9 mouse cellular contexts compared by ENCODE assay signal in genomic region chr2:38100289-38100688, GRCm38 (mm10).
DNase-seq lines count a peak whose midpoint lies in the region; ATAC-seq and TF ChIP-seq lines count a peak whose summit lies in the region.
"Had no signal": no experiment of that assay in that cellular context is flagged by ENCODE, and none has a peak within 500 bp of the region (broad histone marks: within the 10 kb centered on the region; RNA-seq: fewer than 3 reads in every experiment).

No protein-coding gene starts in this region.

- no peak overlapping the region for H3K4me3 ChIP-seq in hindbrain, embryonic 16.5 days (ENCODE audit: low read length)
- H3K4me3 ChIP-seq in hindbrain, embryonic 11.5 days (ENCODE audit: low read depth, low read length), result no peak overlapping the region
- H3K4me3 ChIP-seq in forebrain, embryonic 13.5 days, result no peak overlapping the region
- H3K4me3 ChIP-seq in midbrain, embryonic 12.5 days, result no peak overlapping the region
- no peak overlapping the region for H3K4me3 ChIP-seq in lung, postnatal 0 days (ENCODE audit: low read depth, low read length)

- H3K9me3 ChIP-seq in hindbrain, embryonic 16.5 days (ENCODE audit: control insufficient read depth, low read length), result no peaks in the 10 kb centered on the region
- H3K9me3 ChIP-seq in hindbrain, embryonic 11.5 days (ENCODE audit: control insufficient read depth, low read length), result no peaks in the 10 kb centered on the region
- no peaks in the 10 kb centered on the region for H3K9me3 ChIP-seq in forebrain, embryonic 13.5 days (replicated peaks)
- no peaks in the 10 kb centered on the region for H3K9me3 ChIP-seq in midbrain, embryonic 12.5 days
- no peaks in the 10 kb centered on the region for H3K9me3 ChIP-seq in lung, postnatal 0 days (ENCODE audit: low read length)

- 0 out of 2 replicates have a peak overlapping the region, but pooled peaks have one; percentile 2 for H3K9ac ChIP-seq in hindbrain, embryonic 16.5 days (ENCODE audit: low read depth, low read length)
- no peak overlapping the region for H3K9ac ChIP-seq in hindbrain, embryonic 11.5 days (ENCODE audit: low read depth, low read length)
- peak overlapping the region; percentile 43 for H3K9ac ChIP-seq in forebrain, embryonic 13.5 days
- H3K9ac ChIP-seq in midbrain, embryonic 12.5 days (replicated peaks), result no peak overlapping the region
- H3K9ac ChIP-seq in lung, postnatal 0 days (replicated peaks; ENCODE audit: low read depth), result no peak overlapping the region

- no peak for DNase-seq in hindbrain, embryonic 11.5 days (ENCODE audit: low spot score)
- peak; percentile 33 for DNase-seq in cerebellum, adult 9-10 months
- DNase-seq in right cerebral cortex, adult 2 months (ENCODE audit: low spot score in 2 of 2), result no peak
- no peak for DNase-seq in lung, postnatal 0 days (ENCODE audit: low spot score)
- DNase-seq in heart, postnatal 4 days, result no peak
- DNase-seq: thymus, postnatal 25 days had no signal

- ATAC-seq in hindbrain, embryonic 16.5 days, result peak; percentile 54; the same call in 1 of the 2 replicates
- no peak for ATAC-seq in hindbrain, embryonic 11.5 days (ENCODE audit: low FRiP score)
- ATAC-seq in forebrain, embryonic 13.5 days, result no peak
- ATAC-seq in midbrain, embryonic 12.5 days (ENCODE audit: low FRiP score, low read depth), result no peak
- no peak for ATAC-seq in lung, postnatal 0 days

- no peaks in the 10 kb centered on the region for H3K27me3 ChIP-seq in hindbrain, embryonic 16.5 days (replicated peaks; ENCODE audit: control insufficient read depth, insufficient read depth, low read length)
- H3K27me3 ChIP-seq in hindbrain, embryonic 11.5 days (ENCODE audit: control insufficient read depth, insufficient read depth, low read length), result no peaks in the 10 kb centered on the region
- H3K27me3 ChIP-seq in forebrain, embryonic 13.5 days, result no peaks in the 10 kb centered on the region
- no peaks in the 10 kb centered on the region for H3K27me3 ChIP-seq in midbrain, embryonic 12.5 days
- no peaks in the 10 kb centered on the region for H3K27me3 ChIP-seq in lung, postnatal 0 days (replicated peaks; ENCODE audit: insufficient read depth, low read length)

- H3K36me3 ChIP-seq in hindbrain, embryonic 16.5 days (ENCODE audit: control insufficient read depth, insufficient read depth, low read length), result no peaks in the 10 kb centered on the region
- H3K36me3 ChIP-seq in hindbrain, embryonic 11.5 days (ENCODE audit: control insufficient read depth, insufficient read depth, low read length), result no peaks in the 10 kb centered on the region
- no peaks in the 10 kb centered on the region for H3K36me3 ChIP-seq in forebrain, embryonic 13.5 days (ENCODE audit: poor library complexity, severe bottlenecking)
- no peaks in the 10 kb centered on the region for H3K36me3 ChIP-seq in midbrain, embryonic 12.5 days
- no peaks in the 10 kb centered on the region for H3K36me3 ChIP-seq in lung, postnatal 0 days (ENCODE audit: insufficient read depth, low read length)

- no peak for TF ChIP-seq CTCF in lung, postnatal 0 days (IDR thresholded peaks at IDR 0.05)

- no peak overlapping the region for H3K27ac ChIP-seq in hindbrain, embryonic 16.5 days (ENCODE audit: low read depth, low read length)
- no peak overlapping the region for H3K27ac ChIP-seq in hindbrain, embryonic 11.5 days (ENCODE audit: low read depth, low read length)
- peak overlapping the region; percentile 79 for H3K27ac ChIP-seq in forebrain, embryonic 13.5 days
- 0 out of 2 replicates have a peak overlapping the region, but pooled peaks have one; percentile 39 for H3K27ac ChIP-seq in midbrain, embryonic 12.5 days (replicated peaks)
- H3K27ac ChIP-seq in lung, postnatal 0 days (ENCODE audit: low read length), result no peak overlapping the region

- no peak for TF ChIP-seq EP300 in lung, postnatal 0 days (IDR thresholded peaks at IDR 0.05)

- no peak overlapping the region for H3K4me2 ChIP-seq in hindbrain, embryonic 16.5 days (ENCODE audit: low read length)
- H3K4me2 ChIP-seq in hindbrain, embryonic 11.5 days (replicated peaks; ENCODE audit: low read depth, low read length), result no peak overlapping the region
- 0 out of 2 replicates have a peak overlapping the region, but pooled peaks have one; percentile 14 for H3K4me2 ChIP-seq in forebrain, embryonic 13.5 days
- H3K4me2 ChIP-seq in midbrain, embryonic 12.5 days (replicated peaks), result no peak overlapping the region
- no peak overlapping the region for H3K4me2 ChIP-seq in lung, postnatal 0 days (replicated peaks; ENCODE audit: low read depth, low read length)

- 12% methylated on average over 7 of the region's 7 CpGs for WGBS in hindbrain, embryonic 16.5 days
- WGBS in hindbrain, embryonic 11.5 days, result 18% methylated on average over 7 of the region's 7 CpGs
- WGBS in forebrain, embryonic 13.5 days, result 8% methylated on average over 7 of the region's 7 CpGs
- WGBS in midbrain, embryonic 12.5 days, result 12% methylated on average over 7 of the region's 7 CpGs
- 67% methylated on average over 7 of the region's 7 CpGs for WGBS in lung, postnatal 0 days

- peaks cover 7% of the 10 kb centered on the region for H3K4me1 ChIP-seq in hindbrain, embryonic 16.5 days (ENCODE audit: control insufficient read depth, insufficient read depth, low read depth, low read length)
- H3K4me1 ChIP-seq in hindbrain, embryonic 11.5 days (replicated peaks; ENCODE audit: control insufficient read depth, insufficient read depth, low read length), result no peaks in the 10 kb centered on the region; the same call in 1 of the 2 replicates
- peaks cover 58% of the 10 kb centered on the region for H3K4me1 ChIP-seq in forebrain, embryonic 13.5 days
- H3K4me1 ChIP-seq in midbrain, embryonic 12.5 days, result peaks cover 46% of the 10 kb centered on the region
- no peaks in the 10 kb centered on the region; the same call in 1 of the 2 replicates for H3K4me1 ChIP-seq in lung, postnatal 0 days (ENCODE audit: insufficient read depth, low read depth, low read length)

Comparison
In these comparisons a context has a peak if more than half of its experiments do, and no peak if none do; other contexts are left out.
1. H3K9ac ChIP-seq: peak in hindbrain, embryonic 16.5 days (single experiment) and forebrain, embryonic 13.5 days (single experiment); none in hindbrain, embryonic 11.5 days (single experiment), midbrain, embryonic 12.5 days (single experiment) and lung, postnatal 0 days (single experiment).
2. H3K27ac ChIP-seq: peak in forebrain, embryonic 13.5 days (single experiment) and midbrain, embryonic 12.5 days (single experiment); none in hindbrain, embryonic 16.5 days (single experiment), hindbrain, embryonic 11.5 days (single experiment) and lung, postnatal 0 days (single experiment).